Mouse (Mus musculus): ENCODE results near the gene Olfr807.

Gene Olfr807

GRCm38 (mm10) chr10:129757693-129758092 is at the start of gene Olfr807:
Gene Olfr807 (minus strand): TSS chr10:129757793.
- no peak for DNase-seq (ENCODE audit: low read depth, low spot score)

- no peak for DNase-seq (ENCODE audit: low read depth, low spot score)
Measured at GRCm38 (mm10) chr10:129804296-129804695, 46.7 kb upstream of the Olfr807 start, which contains the start of gene Olfr811. Gene Olfr811 (minus strand): TSS chr10:129804396.

GRCm38 (mm10) chr10:129794817-129795216 is 37.2 kb upstream of the Olfr807 start, which contains the start of gene Olfr810:
Gene Olfr810 (minus strand): TSS chr10:129794917.
- no peak for DNase-seq (ENCODE audit: low read depth, low spot score)

GRCm38 (mm10) chr10:129778123-129778522 is 20.5 kb upstream of the Olfr807 start:
- DNase-seq (ENCODE audit: low read depth, low spot score): no peak

GRCm38 (mm10) chr10:129774338-129774737 is 16.7 kb upstream of the Olfr807 start, which contains the start of gene Olfr809:
Gene Olfr809 (plus strand): TSS chr10:129774638.
- no peak for DNase-seq (ENCODE audit: low read depth, low spot score)

- no peak for DNase-seq (ENCODE audit: low read depth, low spot score)
Measured at GRCm38 (mm10) chr10:129765182-129765581, 7.6 kb upstream of the Olfr807 start, which contains the start of gene Olfr808. Gene Olfr808 (plus strand): TSS chr10:129765482.

- DNase-seq (ENCODE audit: low read depth, low spot score): no peak
Measured at GRCm38 (mm10) chr10:129741821-129742220, 15.8 kb downstream of the Olfr807 start, which contains the start of gene Olfr806. Gene Olfr806 (minus strand): TSS chr10:129741921.

- DNase-seq (ENCODE audit: low read depth, low spot score): no peak
Measured at GRCm38 (mm10) chr10:129729275-129729674, 28.3 kb downstream of the Olfr807 start, which contains the start of gene Olfr805. Gene Olfr805 (minus strand): TSS chr10:129729375.

All from retina, postnatal 7 days (tissue).